Mouse (Mus musculus): Measurements from ENCODE around the gene Mpdz.
A peak's percentile ranks its signal among the peaks of the same experiment; 100 is the strongest.

DNA sequence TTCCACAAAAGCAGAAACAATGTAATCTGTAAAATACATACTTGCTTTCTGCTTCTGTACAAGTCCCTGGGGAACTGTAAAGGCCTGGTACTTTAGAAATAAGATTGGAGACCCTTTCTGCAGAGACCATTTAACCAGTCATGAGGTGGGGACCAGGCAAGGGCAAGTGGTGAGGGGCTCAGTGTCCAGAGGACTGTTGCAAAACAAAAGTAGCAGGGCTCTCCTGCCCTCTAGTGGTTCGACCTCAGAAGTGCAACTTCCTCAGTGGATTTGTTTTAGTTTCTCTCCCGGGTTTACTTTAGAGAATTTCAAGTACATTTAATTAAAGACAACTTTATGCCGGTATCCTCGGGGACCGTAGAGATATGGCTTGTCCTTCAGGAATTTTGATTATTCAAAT, 190.7 kb downstream of the Mpdz start:
- TF ChIP-seq POLR2A (IDR thresholded peaks at IDR 0.05; ENCODE audit: borderline replicate concordance, extremely low read depth, low read depth, low read length) = no peak
- peak; percentile 68 for TF ChIP-seq CTCF (IDR thresholded peaks at IDR 0.05; ENCODE audit: insufficient read depth, low read length)
